Mouse (Mus musculus): ENCODE results near the gene Ptger3. TPM values are rescaled to one million over a fixed set of nuclear protein-coding genes. Genes with fewer than 3 reads are reported as not detected.

The Ptger3 gene
- polyA plus RNA-seq, 1 experiment from 2014 or later = 13.1 TPM

GRCm38 (mm10) chr3:157567566-157568132, 957 bp downstream of the Ptger3 start:
- Histone ChIP-seq H3K4me3 (peak overlapping the region; percentile 47), H3K4me1 (peaks cover 16% of the 10 kb centered on the region), H3K27me3 (peaks cover 36% of the 10 kb centered on the region), H3K27ac (no peak overlapping the region), H3K36me3 (no peaks in the 10 kb centered on the region), H3K9ac (peak overlapping the region; percentile 23; the same call in 1 of the 2 replicates), H3K9me3 (no peaks in the 10 kb centered on the region), H3K4me2 (peak overlapping the region; percentile 91)
- 3% methylated on average over 34 of the region's 34 CpGs for WGBS
- ATAC-seq (ENCODE audit: borderline replicate concordance, extremely low read depth, low FRiP score, low TSS enrichment) = peak; percentile 26; the same call in 1 of the 2 replicates

- Histone ChIP-seq H3K4me3 (no peak overlapping the region), H3K27me3 (peaks cover 26% of the 10 kb centered on the region), H3K9me3 (no peaks in the 10 kb centered on the region), H3K9ac (no peak overlapping the region), H3K4me1 (peaks cover 10% of the 10 kb centered on the region), H3K4me2 (no peak overlapping the region), H3K27ac (no peak overlapping the region), H3K36me3 (no peaks in the 10 kb centered on the region)
- no peak for ATAC-seq (ENCODE audit: borderline replicate concordance, extremely low read depth, low FRiP score, low TSS enrichment)
- 76% methylated on average over 6 of the region's 6 CpGs for WGBS
Observed at GRCm38 (mm10) chr3:157572011-157572410, 5.3 kb downstream of the Ptger3 start.

- no peaks in the 10 kb centered on the region for H3K27me3 ChIP-seq
- no peak overlapping the region for H3K4me3 ChIP-seq
- no peak overlapping the region for H3K27ac ChIP-seq
- H3K4me2 ChIP-seq = no peak overlapping the region
- peak; percentile 39 for ATAC-seq (ENCODE audit: borderline replicate concordance, extremely low read depth, low FRiP score, low TSS enrichment)
- H3K4me1 ChIP-seq = peaks cover 12% of the 10 kb centered on the region; the same call in 1 of the 2 replicates
- no peaks in the 10 kb centered on the region for H3K9me3 ChIP-seq
- H3K36me3 ChIP-seq = no peaks in the 10 kb centered on the region
- no peak overlapping the region for H3K9ac ChIP-seq
- WGBS = 62% methylated on average over 9 of the region's 9 CpGs
Observed at GRCm38 (mm10) chr3:157575441-157576342, 9.0 kb downstream of the Ptger3 start.

- ATAC-seq (ENCODE audit: borderline replicate concordance, extremely low read depth, low FRiP score, low TSS enrichment) = no peak
- H3K4me2 ChIP-seq = no peak overlapping the region
- 60% methylated on average over 1 of the region's 1 CpGs for WGBS
Observed at GRCm38 (mm10) chr3:157576343-157576722, 9.6 kb downstream of the Ptger3 start.

GRCm38 (mm10) chr3:157576862-157577261, 10.2 kb downstream of the Ptger3 start:
- no peaks in the 10 kb centered on the region for H3K27me3 ChIP-seq
- peaks cover 12% of the 10 kb centered on the region; the same call in 1 of the 2 replicates for H3K4me1 ChIP-seq
- H3K9me3 ChIP-seq = no peaks in the 10 kb centered on the region
- WGBS = 60% methylated on average over 1 of the region's 1 CpGs
- H3K4me3 ChIP-seq = no peak overlapping the region
- no peak overlapping the region for H3K27ac ChIP-seq
- H3K4me2 ChIP-seq = no peak overlapping the region
- no peaks in the 10 kb centered on the region for H3K36me3 ChIP-seq
- ATAC-seq (ENCODE audit: borderline replicate concordance, extremely low read depth, low FRiP score, low TSS enrichment) = no peak
- no peak overlapping the region for H3K9ac ChIP-seq

More at GRCm38 (mm10) chr3:157576343-157576722, 9.6 kb downstream of the Ptger3 start:
- H3K4me3 ChIP-seq = no peak overlapping the region
- no peaks in the 10 kb centered on the region for H3K27me3 ChIP-seq
- peaks cover 12% of the 10 kb centered on the region; the same call in 1 of the 2 replicates for H3K4me1 ChIP-seq
- H3K27ac ChIP-seq = no peak overlapping the region
- H3K36me3 ChIP-seq = no peaks in the 10 kb centered on the region
- no peaks in the 10 kb centered on the region for H3K9me3 ChIP-seq
- H3K9ac ChIP-seq = no peak overlapping the region

- H3K9ac ChIP-seq = no peak overlapping the region
- ATAC-seq (ENCODE audit: borderline replicate concordance, extremely low read depth, low FRiP score, low TSS enrichment) = no peak
- H3K9me3 ChIP-seq = no peaks in the 10 kb centered on the region
- peaks cover 17% of the 10 kb centered on the region; the same call in 1 of the 2 replicates for H3K4me1 ChIP-seq
- no peaks in the 10 kb centered on the region for H3K36me3 ChIP-seq
- H3K27ac ChIP-seq = no peak overlapping the region
- H3K4me2 ChIP-seq = no peak overlapping the region
- H3K4me3 ChIP-seq = no peak overlapping the region
- no peaks in the 10 kb centered on the region for H3K27me3 ChIP-seq
- 80% methylated on average over 5 of the region's 5 CpGs for WGBS
Observed at GRCm38 (mm10) chr3:157578469-157579170, 11.9 kb downstream of the Ptger3 start.

GRCm38 (mm10) chr3:157579376-157579775, 12.7 kb downstream of the Ptger3 start:
- H3K4me2 ChIP-seq = no peak overlapping the region
- WGBS = 28% methylated on average over 2 of the region's 2 CpGs
- peaks cover 17% of the 10 kb centered on the region; the same call in 1 of the 2 replicates for H3K4me1 ChIP-seq
- H3K9ac ChIP-seq = no peak overlapping the region
- no peaks in the 10 kb centered on the region for H3K9me3 ChIP-seq
- no peak overlapping the region for H3K4me3 ChIP-seq
- H3K27ac ChIP-seq = 0 out of 2 replicates have a peak overlapping the region, but pooled peaks have one; percentile 18
- peak; percentile 48; the same call in 1 of the 2 replicates for ATAC-seq (ENCODE audit: borderline replicate concordance, extremely low read depth, low FRiP score, low TSS enrichment)
- H3K27me3 ChIP-seq = no peaks in the 10 kb centered on the region
- H3K36me3 ChIP-seq = no peaks in the 10 kb centered on the region

GRCm38 (mm10) chr3:157580299-157580698, 13.6 kb downstream of the Ptger3 start:
- 36% methylated on average over 4 of the region's 4 CpGs for WGBS
- Histone ChIP-seq H3K27me3 (no peaks in the 10 kb centered on the region), H3K9me3 (no peaks in the 10 kb centered on the region), H3K4me1 (peaks cover 17% of the 10 kb centered on the region; the same call in 1 of the 2 replicates), H3K4me2 (no peak overlapping the region), H3K9ac (no peak overlapping the region), H3K27ac (no peak overlapping the region), H3K4me3 (no peak overlapping the region), H3K36me3 (no peaks in the 10 kb centered on the region)
- ATAC-seq (ENCODE audit: borderline replicate concordance, extremely low read depth, low FRiP score, low TSS enrichment) = no peak; the same call in 1 of the 2 replicates

- Histone ChIP-seq H3K4me3 (no peak overlapping the region), H3K9ac (no peak overlapping the region), H3K27me3 (no peaks in the 10 kb centered on the region), H3K27ac (no peak overlapping the region), H3K9me3 (no peaks in the 10 kb centered on the region), H3K36me3 (no peaks in the 10 kb centered on the region), H3K4me1 (peaks cover 17% of the 10 kb centered on the region; the same call in 1 of the 2 replicates), H3K4me2 (no peak overlapping the region)
- no peak for ATAC-seq (ENCODE audit: borderline replicate concordance, extremely low read depth, low FRiP score, low TSS enrichment)
- 24% methylated on average over 2 of the region's 2 CpGs for WGBS
Observed at GRCm38 (mm10) chr3:157581755-157582154, 15.1 kb downstream of the Ptger3 start.

- Histone ChIP-seq H3K4me2 (no peak overlapping the region), H3K4me1 (peaks cover 17% of the 10 kb centered on the region; the same call in 1 of the 2 replicates), H3K27ac (0 out of 2 replicates have a peak overlapping the region, but pooled peaks have one; percentile 33), H3K36me3 (no peaks in the 10 kb centered on the region), H3K9ac (no peak overlapping the region), H3K9me3 (no peaks in the 10 kb centered on the region), H3K27me3 (no peaks in the 10 kb centered on the region), H3K4me3 (no peak overlapping the region)
- ATAC-seq (ENCODE audit: borderline replicate concordance, extremely low read depth, low FRiP score, low TSS enrichment) = peak; percentile 31; the same call in 1 of the 2 replicates
- 60% methylated on average over 5 of the region's 5 CpGs for WGBS
Observed at GRCm38 (mm10) chr3:157582626-157583405, 16.1 kb downstream of the Ptger3 start.

GRCm38 (mm10) chr3:157597837-157598379, 31.2 kb downstream of the Ptger3 start:
- no peak overlapping the region for H3K4me2 ChIP-seq
- no peak overlapping the region for H3K9ac ChIP-seq
- no peaks in the 10 kb centered on the region for H3K4me1 ChIP-seq
- no peaks in the 10 kb centered on the region for H3K9me3 ChIP-seq
- WGBS = 71% methylated on average over 7 of the region's 7 CpGs
- H3K4me3 ChIP-seq = no peak overlapping the region
- H3K27me3 ChIP-seq = no peaks in the 10 kb centered on the region
- no peaks in the 10 kb centered on the region for H3K36me3 ChIP-seq
- no peak overlapping the region for H3K27ac ChIP-seq
- ATAC-seq (ENCODE audit: borderline replicate concordance, extremely low read depth, low FRiP score, low TSS enrichment) = no peak

Measured in lung, embryonic 15.5 days (tissue).